Mouse (Mus musculus) common myeloid progenitor, adult 5-6 weeks (primary cell): ENCODE measurements around the gene Rtcb. TPM values are rescaled to one million over a fixed set of nuclear protein-coding genes. Genes with fewer than 3 reads are reported as not detected.
A peak's percentile ranks its signal among the peaks of the same experiment; 100 is the strongest.

ENCODE experiments used
- ATAC-seq: replicated peaks from 2 replicates; pipeline ENCODE4 v1.8.0; 2016; ENCODE audit warnings: low read depth, mild to moderate bottlenecking, moderate TSS enrichment, inconsistent platforms; ENCODE audit not compliant: poor library complexity, severe bottlenecking
- total RNA-seq: library from RNA; stranded (forward); fragments of 200-1000, 187-1606 nt; gene quantifications from 2 replicates; pipeline ENCODE4 v1.2.3, GENCODE M21; 2017

Rtcb gene
- total RNA-seq, 1 experiment from 2014 or later = 176 TPM

DNA sequence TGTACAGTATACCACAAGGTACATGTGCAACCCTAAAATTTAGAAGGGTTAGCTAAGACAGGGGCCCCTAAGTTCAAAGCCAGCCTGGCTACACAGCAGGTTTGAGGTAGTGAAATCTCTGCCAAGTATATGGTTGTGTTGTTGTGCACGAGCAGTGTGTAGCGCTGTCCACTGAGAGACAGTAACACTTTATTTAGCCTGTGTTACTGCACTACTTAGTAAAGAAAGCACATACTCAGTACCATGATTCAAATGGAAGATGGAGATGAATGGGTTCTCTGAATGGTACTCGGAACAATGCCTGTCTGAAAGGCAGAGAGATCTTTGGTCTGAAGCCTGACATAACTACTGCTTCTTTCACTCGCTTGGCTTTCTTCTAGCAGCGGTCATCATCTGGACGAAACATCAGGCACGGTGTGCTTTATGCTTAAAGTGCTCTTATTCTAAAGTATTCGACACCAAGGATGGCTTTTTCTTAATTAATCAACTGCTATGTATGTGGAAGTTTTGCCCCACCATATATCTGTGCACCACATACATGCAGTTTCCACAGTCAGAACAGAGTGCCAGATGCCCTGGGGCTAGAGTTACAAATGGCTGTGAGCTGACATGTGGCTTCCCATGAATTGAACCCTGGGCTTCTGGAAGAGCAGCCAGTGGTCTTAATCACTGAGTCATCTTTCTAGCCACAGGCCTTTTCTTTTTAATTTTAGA is 9.0 kb downstream of the Rtcb start:
- ATAC-seq = no peak

DNA sequence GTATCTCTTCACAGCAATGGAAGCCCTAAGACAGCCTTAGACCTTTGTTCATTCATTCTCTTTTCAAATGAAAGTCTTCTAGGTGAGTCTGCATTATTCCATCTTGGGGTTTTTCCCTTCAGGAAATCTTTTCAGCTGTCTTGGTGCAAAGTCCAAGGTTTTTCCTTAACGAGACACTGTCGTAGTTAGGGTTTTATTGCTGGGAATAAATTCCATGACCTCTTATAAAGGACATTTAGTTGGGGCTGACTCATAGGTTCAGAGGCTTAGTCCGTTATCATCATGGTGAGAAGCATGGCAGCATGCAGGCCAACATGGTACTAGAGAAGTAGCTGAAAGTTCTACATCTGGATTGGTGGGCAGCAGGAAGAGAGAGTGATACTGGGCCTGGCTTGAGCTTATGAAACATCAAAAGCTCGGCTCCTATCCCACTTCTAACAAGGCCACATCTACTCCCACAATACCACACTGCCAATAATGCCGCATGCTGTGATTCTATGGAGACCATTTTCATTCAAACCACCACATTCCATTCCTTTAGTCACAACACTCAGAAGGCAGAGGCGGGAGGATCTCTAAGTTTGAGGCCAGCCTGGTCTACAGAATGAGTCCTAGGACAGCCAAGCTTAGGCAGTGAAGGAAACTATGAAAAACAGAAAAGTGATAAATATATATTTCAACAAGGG is 21.2 kb downstream of the Rtcb start:
- ATAC-seq = no peak

DNA sequence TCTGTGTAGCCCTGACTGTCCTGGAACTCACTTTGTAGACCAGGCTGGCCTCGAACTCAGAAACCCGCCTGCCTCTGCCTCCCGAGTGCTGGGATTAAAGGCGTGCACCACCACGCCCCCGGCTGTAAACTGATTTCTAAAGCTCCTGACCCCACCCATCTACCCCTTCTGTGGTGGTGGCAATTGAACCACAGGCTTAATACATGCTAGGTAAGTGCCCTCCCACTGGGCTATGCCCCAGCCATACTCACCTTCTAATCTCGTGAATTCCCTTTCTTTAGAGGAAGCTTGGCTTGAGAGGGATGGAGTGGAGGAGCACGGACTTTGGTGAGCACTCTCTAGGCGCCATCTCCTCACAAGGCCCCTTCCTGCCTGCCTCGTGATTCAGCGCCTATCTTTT is 27.7 kb downstream of the Rtcb start:
- no peak for ATAC-seq

DNA sequence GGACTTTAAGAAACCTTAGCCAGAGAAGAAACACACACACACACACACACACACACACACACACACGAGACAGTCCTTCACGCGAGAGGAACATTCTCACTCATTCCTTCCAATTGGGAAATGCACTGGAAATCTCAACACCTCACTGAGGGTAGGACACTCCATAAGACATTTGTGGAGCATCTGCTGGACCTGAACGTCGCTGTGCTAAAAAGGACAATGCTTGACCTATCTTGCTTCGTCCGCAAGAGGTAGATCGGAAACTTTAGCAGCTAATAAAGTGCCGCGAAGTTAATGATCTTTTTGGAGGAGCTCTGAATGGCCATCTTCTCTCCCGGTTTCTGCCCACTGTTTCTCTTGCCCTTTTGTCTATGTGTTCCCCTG is 28.4 kb downstream of the Rtcb start:
- no peak for ATAC-seq

DNA sequence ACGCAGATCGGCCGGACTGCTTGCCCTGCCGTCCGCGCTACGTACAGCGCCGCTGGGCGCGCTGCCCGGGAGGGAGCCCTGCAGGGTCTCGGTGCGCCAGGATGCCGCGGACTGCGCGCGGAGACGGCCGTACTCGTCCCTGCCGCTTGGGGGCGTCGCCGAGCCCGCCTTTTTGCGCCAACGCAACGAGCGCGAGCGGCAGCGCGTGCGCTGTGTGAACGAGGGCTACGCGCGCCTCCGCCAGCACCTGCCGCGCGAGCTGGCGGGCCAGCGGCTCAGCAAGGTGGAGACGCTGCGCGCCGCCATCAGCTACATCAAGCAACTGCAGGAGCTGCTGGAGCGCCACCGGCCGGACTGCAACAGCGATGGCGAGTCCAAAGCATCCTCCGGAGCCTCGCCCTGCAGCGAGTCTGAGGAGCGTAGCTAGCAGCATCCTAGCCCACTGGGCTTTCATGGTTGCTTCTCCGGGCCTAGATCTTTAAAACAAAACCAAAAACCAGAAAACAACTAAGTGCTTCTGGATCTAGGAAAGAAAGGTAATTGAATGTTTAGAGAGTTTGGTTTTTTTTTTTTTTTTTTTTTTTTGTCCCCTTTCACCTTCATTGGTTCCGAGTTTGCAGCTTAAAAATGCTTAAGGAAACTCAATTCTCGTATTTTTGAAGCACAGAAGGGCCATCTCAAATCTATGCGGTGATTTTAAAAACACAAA is 29.0 kb downstream of the Rtcb start:
- peak; percentile 69 for ATAC-seq

DNA sequence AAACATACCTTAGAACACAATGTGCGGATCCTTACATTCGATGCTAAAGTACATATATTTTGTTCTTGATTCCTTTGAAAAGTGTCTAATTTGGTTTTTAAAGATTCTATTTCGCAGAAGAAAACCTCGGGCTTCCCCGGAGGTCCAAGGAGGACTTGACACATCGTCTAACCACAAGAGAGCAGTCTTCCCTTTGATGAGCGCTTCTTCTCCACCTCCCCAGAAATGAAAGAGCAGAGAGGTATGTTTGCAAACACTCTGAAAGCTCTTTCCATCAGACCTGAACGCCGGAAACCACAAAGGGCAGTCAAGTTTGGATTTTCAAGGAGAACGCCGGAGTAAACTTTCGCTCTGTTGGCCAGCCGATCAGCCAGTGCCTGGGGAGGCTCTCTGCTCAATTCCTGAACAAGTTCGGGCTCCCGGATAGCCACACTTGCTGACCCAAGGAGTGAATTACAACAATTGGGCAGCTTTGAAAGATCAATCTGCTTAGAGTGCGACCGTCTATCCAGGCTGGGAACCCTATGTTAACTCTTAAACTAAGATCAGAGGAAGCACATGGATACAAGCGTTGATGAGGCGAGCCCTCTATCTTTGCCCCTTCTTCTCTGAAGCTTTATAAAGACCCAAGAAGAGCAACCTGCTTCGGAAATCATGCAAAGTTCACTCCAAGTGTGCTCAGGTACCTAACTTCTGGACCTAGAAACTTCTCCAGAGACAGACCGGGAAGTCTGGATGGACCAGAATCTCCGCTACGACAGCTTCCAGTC is 29.8 kb downstream of the Rtcb start, which contains the start of gene Ascl4:
TSS of gene Ascl4 (plus strand) at position 6 of the 770 bp plus-strand sequence.
- ATAC-seq = peak; percentile 30; the same call in 1 of the 2 replicates

DNA sequence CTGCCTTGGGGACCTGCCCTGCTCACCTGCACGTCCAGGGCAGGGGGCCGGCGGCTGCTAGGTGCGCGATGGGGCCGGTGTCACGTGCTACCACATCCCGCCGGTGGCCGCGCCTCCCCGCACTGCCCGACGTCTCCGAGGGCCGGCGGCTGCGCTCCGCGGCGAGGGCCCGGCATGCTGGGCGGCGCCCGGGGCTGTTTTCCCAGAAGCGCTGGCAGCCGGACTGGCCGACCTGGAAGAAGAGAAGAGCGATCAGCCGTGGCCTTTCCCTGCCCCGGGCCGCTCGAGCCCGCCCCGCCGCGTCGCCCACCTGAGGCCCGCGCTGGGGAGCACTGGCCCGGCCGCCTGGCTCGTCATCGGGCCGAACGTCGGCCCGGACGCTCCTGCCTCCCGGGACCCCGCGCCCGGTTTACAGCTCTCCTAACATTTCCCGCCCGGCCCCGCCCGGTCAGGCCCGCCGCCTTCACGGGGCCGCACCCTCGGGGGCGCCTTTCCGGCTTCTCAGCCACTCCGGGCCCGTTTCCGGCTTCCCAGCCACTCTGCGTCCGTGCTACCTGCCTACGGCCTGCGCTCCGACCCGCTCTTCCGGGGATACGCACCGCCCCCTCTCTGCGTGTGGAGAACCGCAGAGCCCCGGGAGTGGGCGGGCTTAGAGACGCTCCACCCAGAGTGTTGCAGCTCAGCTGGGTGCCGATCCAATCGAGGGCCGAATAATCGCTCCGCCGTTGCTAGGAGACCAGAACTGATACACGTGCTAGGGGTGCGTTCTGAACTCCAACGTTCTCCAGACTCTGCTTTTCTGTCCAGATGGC is 40.9 kb downstream of the Rtcb start, which contains the start of gene Prdm4:
TSS of gene Prdm4 (minus strand) at position 645 of the 812 bp plus-strand sequence.
- ATAC-seq = peak; percentile 99

Other genes starting within 250 kb of the Rtcb start
- 72.1 and 72.7 TPM in 2 replicates for gene Pwp1, start 128.3 kb downstream of the Rtcb start, total RNA-seq
- 32.5 and 37.2 TPM in 2 replicates for gene Prdm4, start 40.7 kb downstream of the Rtcb start, total RNA-seq
- gene Ascl4, start 30.1 kb downstream of the Rtcb start, total RNA-seq = not detected in 2 replicates
- 3.4 and 5.7 TPM in 2 replicates for gene Bpifc, start 54.1 kb upstream of the Rtcb start, total RNA-seq
- 26.0 and 38.1 TPM in 2 replicates for gene Fbxo7, start 64.1 kb upstream of the Rtcb start, total RNA-seq